Mouse (Mus musculus) liver, adult 2 months (tissue): ENCODE results near the gene Pigm.

Experiments
- CTCF ChIP-seq: fragments of 200-500 bp; IDR thresholded peaks from 2 replicates; pipeline ENCODE4 v1.5.1; 2011; ENCODE audit warnings: low read depth, low read length, control low read depth
- POLR2A ChIP-seq: fragments of 200-500 bp; IDR thresholded peaks from 2 replicates; pipeline ENCODE4 v1.6.1; 2011; ENCODE audit warnings: low read length, control low read depth; ENCODE audit not compliant: insufficient read depth; ENCODE audit errors: extremely low read depth

DNA sequence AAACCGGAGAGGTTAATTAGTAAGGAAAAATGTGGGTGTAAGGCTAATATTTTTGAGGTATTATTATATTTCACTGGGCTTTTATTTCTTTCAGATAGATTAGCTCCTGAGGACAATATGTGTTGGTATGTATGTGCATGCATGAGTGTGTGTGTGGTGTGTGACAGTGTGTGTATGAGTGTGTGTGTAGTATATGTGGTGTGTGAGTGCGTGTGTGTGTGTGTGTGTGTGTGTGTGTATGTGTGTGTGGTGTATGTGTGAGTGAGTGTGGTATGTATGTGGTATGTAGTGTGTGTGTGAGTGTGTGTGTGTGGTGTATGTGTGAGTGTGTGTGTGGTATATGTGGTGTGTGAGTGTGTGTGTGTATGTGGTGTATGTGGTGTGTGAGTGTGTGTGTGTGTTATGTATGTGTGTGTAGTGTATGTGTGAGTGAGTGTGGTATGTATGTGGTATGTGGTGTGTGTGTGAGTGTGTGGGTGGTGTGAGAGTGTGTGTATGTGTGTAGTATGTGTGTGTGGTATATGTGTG, 16.4 kb downstream of the Pigm start:
- TF ChIP-seq CTCF (no peak), POLR2A (no peak)
